Mouse (Mus musculus) midbrain, embryonic 12.5 days (tissue): ENCODE measurements around the gene Pnpla3. TPM values are rescaled to one million over a fixed set of nuclear protein-coding genes. Genes with fewer than 3 reads are reported as not detected.

Source experiments
- ATAC-seq: fragments of 200-750 bp; cut with Nextera tagmentation; 2 replicates; pipeline ENCODE4 v1.8.0; 2017; ENCODE audit warnings: low read depth, moderate TSS enrichment, moderate library complexity; ENCODE audit not compliant: low FRiP score
- H3K27ac ChIP-seq: fragments of 300-500 bp; sonication (generic); replicated peaks from 2 replicates; pipeline ENCODE4 v1.5.1; 2016; ENCODE audit warnings: mild to moderate bottlenecking
- H3K27me3 ChIP-seq: fragments of 300-500 bp; sonication (generic); 2 replicates; pipeline ENCODE4 v1.6.1; 2016; ENCODE audit warnings: mild to moderate bottlenecking
- H3K36me3 ChIP-seq: fragments of 300-500 bp; sonication (generic); 2 replicates; pipeline ENCODE4 v1.6.1; 2016
- H3K4me1 ChIP-seq: fragments of 300-500 bp; sonication (generic); 2 replicates; pipeline ENCODE4 v1.6.1; 2016
- H3K4me2 ChIP-seq: fragments of 300-500 bp; sonication (generic); replicated peaks from 2 replicates; pipeline ENCODE4 v1.6.1; 2016; ENCODE audit warnings: mild to moderate bottlenecking, moderate library complexity
- H3K4me3 ChIP-seq: fragments of 300-500 bp; sonication (generic); 2 replicates; pipeline ENCODE4 v1.5.1; 2016; ENCODE audit warnings: mild to moderate bottlenecking
- H3K9ac ChIP-seq: fragments of 300-500 bp; sonication (generic); replicated peaks from 2 replicates; pipeline ENCODE4 v1.6.1; 2016; ENCODE audit warnings: mild to moderate bottlenecking, moderate library complexity
- H3K9me3 ChIP-seq: fragments of 300-500 bp; sonication (generic); 2 replicates; pipeline ENCODE4 v1.6.1; 2016; ENCODE audit warnings: mild to moderate bottlenecking
- WGBS: fragments of 180-500 bp; shearing (Covaris S2); methylation state at CpG from one replicate; pipeline ENCODE4 v1.1.7; 2016; 5-methylcytosine and 5-hydroxymethylcytosine counted together
- microRNA-seq: library from miRNA; unstranded; fragments of <30 nt; microRNA quantifications from one replicate; pipeline ENCODE4, GENCODE M21; 2017
- polyA plus RNA-seq: library from polyadenylated mRNA; unstranded; fragments of >200 nt; fragmentation: Nextera tagmentation; extraction: Ambion mirVana; gene quantifications from 2 replicates; pipeline ENCODE4 v1.2.1, GENCODE M21; 2016

Gene Pnpla3
- polyA plus RNA-seq, 1 experiment from 2014 or later: 4.1 TPM

GRCm38 (mm10) chr15:84224779-84225178 is 57.1 kb downstream of the Pnpla3 start:
- H3K4me3 ChIP-seq: no peak overlapping the region
- no peak overlapping the region for H3K9ac ChIP-seq
- ATAC-seq: no peak
- peaks cover 28% of the 10 kb centered on the region; the same call in 1 of the 2 replicates for H3K4me1 ChIP-seq
- no peaks in the 10 kb centered on the region for H3K9me3 ChIP-seq
- WGBS: 62% methylated on average over 10 of the region's 10 CpGs
- no peak overlapping the region for H3K27ac ChIP-seq
- H3K36me3 ChIP-seq: no peaks in the 10 kb centered on the region
- no peak overlapping the region for H3K4me2 ChIP-seq
- H3K27me3 ChIP-seq: peaks cover 5% of the 10 kb centered on the region; the same call in 1 of the 2 replicates

GRCm38 (mm10) chr15:84226918-84227317 is 59.3 kb downstream of the Pnpla3 start:
- no peak overlapping the region for H3K9ac ChIP-seq
- ATAC-seq: peak; percentile 80
- 41% methylated on average over 15 of the region's 15 CpGs for WGBS
- H3K4me1 ChIP-seq: peaks cover 44% of the 10 kb centered on the region
- H3K27me3 ChIP-seq: peaks cover 14% of the 10 kb centered on the region
- no peaks in the 10 kb centered on the region for H3K9me3 ChIP-seq
- H3K4me2 ChIP-seq: peak overlapping the region; percentile 21
- peak overlapping the region; percentile 85 for H3K27ac ChIP-seq
- H3K36me3 ChIP-seq: no peaks in the 10 kb centered on the region
- H3K4me3 ChIP-seq: no peak overlapping the region

- peak overlapping the region; percentile 93 for H3K4me2 ChIP-seq
- peak overlapping the region; percentile 83 for H3K27ac ChIP-seq
- no peaks in the 10 kb centered on the region for H3K36me3 ChIP-seq
- peak overlapping the region; percentile 73; the same call in 1 of the 2 replicates for H3K9ac ChIP-seq
- no peaks in the 10 kb centered on the region for H3K9me3 ChIP-seq
- no peak for ATAC-seq
- peaks cover 30% of the 10 kb centered on the region for H3K27me3 ChIP-seq
- WGBS: 10% methylated on average over 5 of the region's 5 CpGs
- no peak overlapping the region for H3K4me3 ChIP-seq
- peaks cover 45% of the 10 kb centered on the region for H3K4me1 ChIP-seq
Observed at GRCm38 (mm10) chr15:84230661-84231060, 63.0 kb downstream of the Pnpla3 start.

GRCm38 (mm10) chr15:84231113-84231712 is 63.6 kb downstream of the Pnpla3 start:
- peak overlapping the region; percentile 83 for H3K27ac ChIP-seq
- WGBS: under 1% methylated on average over 13 of the region's 16 CpGs
- peaks cover 30% of the 10 kb centered on the region for H3K27me3 ChIP-seq
- H3K9ac ChIP-seq: peak overlapping the region; percentile 73
- no peaks in the 10 kb centered on the region for H3K9me3 ChIP-seq
- peak overlapping the region; percentile 49 for H3K4me3 ChIP-seq
- H3K4me2 ChIP-seq: peak overlapping the region; percentile 93
- peaks cover 43% of the 10 kb centered on the region for H3K4me1 ChIP-seq
- no peaks in the 10 kb centered on the region for H3K36me3 ChIP-seq
- ATAC-seq: no peak; the same call in 1 of the 2 replicates

- WGBS: under 1% methylated on average over 53 of the region's 53 CpGs
- H3K27ac ChIP-seq: peak within 1 kb of the TSS; percentile 83
- peak; percentile 52 for ATAC-seq
- peaks cover 32% of the 10 kb centered on the region for H3K27me3 ChIP-seq
- peaks cover 36% of the 10 kb centered on the region for H3K4me1 ChIP-seq
- no peaks in the 10 kb centered on the region for H3K9me3 ChIP-seq
- H3K36me3 ChIP-seq: no peaks in the 10 kb centered on the region
- peak within 1 kb of the TSS; percentile 93 for H3K4me2 ChIP-seq
- H3K9ac ChIP-seq: peak within 1 kb of the TSS; percentile 73
- H3K4me3 ChIP-seq: peak within 1 kb of the TSS; percentile 49
Observed at GRCm38 (mm10) chr15:84231721-84232561, 64.3 kb downstream of the Pnpla3 start, which contains the start of gene Parvb. Gene Parvb (plus strand): TSS chr15:84232043.

GRCm38 (mm10) chr15:84232609-84233008 is 65.0 kb downstream of the Pnpla3 start:
- H3K27me3 ChIP-seq: peaks cover 39% of the 10 kb centered on the region
- no peak for ATAC-seq
- H3K4me2 ChIP-seq: peak overlapping the region; percentile 93
- no peaks in the 10 kb centered on the region for H3K9me3 ChIP-seq
- peaks cover 37% of the 10 kb centered on the region for H3K4me1 ChIP-seq
- H3K9ac ChIP-seq: no peak overlapping the region
- peak overlapping the region; percentile 49 for H3K4me3 ChIP-seq
- 9% methylated on average over 8 of the region's 8 CpGs for WGBS
- no peak overlapping the region; the same call in 1 of the 2 replicates for H3K27ac ChIP-seq
- H3K36me3 ChIP-seq: no peaks in the 10 kb centered on the region

- Histone ChIP-seq H3K27me3 (peaks cover 40% of the 10 kb centered on the region), H3K27ac (peak overlapping the region; percentile 61; the same call in 1 of the 2 replicates), H3K9ac (no peak overlapping the region), H3K4me1 (peaks cover 53% of the 10 kb centered on the region), H3K4me3 (no peak overlapping the region), H3K9me3 (no peaks in the 10 kb centered on the region), H3K4me2 (no peak overlapping the region), H3K36me3 (no peaks in the 10 kb centered on the region)
- 82% methylated on average over 7 of the region's 7 CpGs for WGBS
- ATAC-seq: 0 out of 2 replicates have a peak, but pooled peaks have one; percentile 5
Observed at GRCm38 (mm10) chr15:84234794-84235581, 67.4 kb downstream of the Pnpla3 start.

- ATAC-seq: no peak
- WGBS: 69% methylated on average over 7 of the region's 7 CpGs
Observed at GRCm38 (mm10) chr15:84235646-84236045, 68.0 kb downstream of the Pnpla3 start.

More at GRCm38 (mm10) chr15:84235646-84236045, 68.0 kb downstream of the Pnpla3 start:
- Histone ChIP-seq H3K9ac (no peak overlapping the region), H3K36me3 (no peaks in the 10 kb centered on the region), H3K27ac (no peak overlapping the region), H3K9me3 (no peaks in the 10 kb centered on the region), H3K4me1 (peaks cover 49% of the 10 kb centered on the region), H3K27me3 (peaks cover 40% of the 10 kb centered on the region), H3K4me3 (no peak overlapping the region), H3K4me2 (no peak overlapping the region)

Small RNA genes within 50 kb of the gene (microRNA-seq; reads per million reads assigned to microRNA genes)
- 0.70 reads per million for gene Mir6392

Other genes with a start within 250 kb of the Pnpla3 start
- 0.16 TPM in 1 of 2 replicates, not detected in the other for gene Efcab6, start 102.5 kb upstream of the Pnpla3 start, polyA plus RNA-seq
- 19.1 and 22.1 TPM in 2 replicates for gene Sult4a1, start 62.1 kb upstream of the Pnpla3 start, polyA plus RNA-seq
- not detected in 2 replicates for gene Pnpla5, start 44.7 kb upstream of the Pnpla3 start, polyA plus RNA-seq
- 86.8 and 99.4 TPM in 2 replicates for gene Samm50, start 24.4 kb downstream of the Pnpla3 start, polyA plus RNA-seq
- gene Parvb, start 64.2 kb downstream of the Pnpla3 start, polyA plus RNA-seq: 5.9 and 6.5 TPM in 2 replicates
- gene Parvg, start 156.2 kb downstream of the Pnpla3 start, polyA plus RNA-seq: 0.54 and 0.59 TPM in 2 replicates